Mouse (Mus musculus): ENCODE measurements at regions not wholly inside any gene's neighbourhood (a gene's known extent, or its start where the extent isn't known, plus 50 kb on each side); places are given as distances from the start of the nearest gene placed in this dataset.

DNA sequence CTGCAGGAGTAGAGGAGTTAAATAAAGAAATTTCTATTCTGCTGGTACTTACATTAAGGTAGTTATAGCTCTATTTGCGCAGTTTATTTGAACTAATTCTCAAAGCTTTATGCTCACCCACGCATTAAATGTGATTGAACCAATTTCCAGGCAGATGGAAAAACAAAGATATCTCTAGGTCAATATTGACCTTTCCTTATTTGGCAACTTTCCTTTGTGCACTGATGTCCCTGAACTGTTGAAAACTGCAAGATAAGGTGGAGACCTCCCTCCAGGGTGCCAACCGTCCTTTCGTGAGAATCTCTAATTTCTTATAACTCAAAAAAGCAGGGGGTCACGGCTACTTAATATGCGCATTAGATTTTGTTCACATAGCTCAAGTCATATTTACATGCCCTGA is 52.6 kb upstream of the Prss23 start:
- DNase-seq: peak; percentile 30

Data from retina, postnatal 1 day (tissue).